Mouse (Mus musculus) cerebral cortex, adult 2 months (tissue): ENCODE data around the gene Fam184a.

Experiments used
- WGBS: fragments of 180-500 bp; shearing (Covaris S2); methylation state at CpG from one replicate; pipeline ENCODE4 v1.1.7; 2018; 5-methylcytosine and 5-hydroxymethylcytosine counted together

Gene Fam184a

DNA sequence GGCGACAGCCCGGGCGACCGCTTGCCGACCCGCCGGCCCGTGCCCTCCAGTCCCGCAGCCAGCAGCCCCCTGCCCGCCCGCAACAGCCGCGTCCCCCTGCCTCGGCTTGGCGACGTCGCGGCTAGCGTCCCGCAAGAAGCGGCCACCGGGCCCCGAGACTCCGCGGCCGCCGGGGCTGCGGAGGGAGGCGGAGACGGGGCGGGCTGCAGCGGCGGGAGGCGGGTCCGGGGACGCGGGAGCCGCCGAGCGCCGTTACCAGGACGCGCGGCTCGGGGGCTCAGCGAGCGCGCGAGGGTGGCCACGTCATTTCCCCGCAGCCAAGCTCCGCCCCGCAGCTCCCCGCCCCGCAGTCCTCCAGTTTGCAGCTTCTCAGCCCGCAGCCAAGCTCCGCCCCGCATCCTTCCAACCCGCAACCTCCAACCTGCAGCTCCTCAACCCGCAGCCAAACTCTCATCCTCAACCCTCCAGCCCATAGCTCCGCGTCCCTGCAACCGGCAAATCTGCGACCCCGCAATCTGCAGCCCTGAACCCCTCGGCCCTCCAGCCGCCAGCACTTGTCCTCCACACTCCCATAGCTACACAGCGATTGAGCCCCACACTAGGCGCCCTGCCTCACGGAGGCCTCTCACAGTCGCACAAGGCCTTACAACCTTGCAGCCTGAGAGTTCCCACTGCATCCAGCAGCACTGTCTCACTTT lies at the start of gene Fam184a:
Gene Fam184a (minus strand): TSS at position 169 of the 698 bp plus-strand sequence.
- whole genome bisulfite sequencing: 1% methylated on average over 66 of the region's 71 CpGs

- WGBS: 95% methylated on average over 1 of the region's 1 CpGs
These were observed 45.3 kb upstream of the Fam184a start for GRCm38 (mm10) chr10:53796258-53796581.

DNA sequence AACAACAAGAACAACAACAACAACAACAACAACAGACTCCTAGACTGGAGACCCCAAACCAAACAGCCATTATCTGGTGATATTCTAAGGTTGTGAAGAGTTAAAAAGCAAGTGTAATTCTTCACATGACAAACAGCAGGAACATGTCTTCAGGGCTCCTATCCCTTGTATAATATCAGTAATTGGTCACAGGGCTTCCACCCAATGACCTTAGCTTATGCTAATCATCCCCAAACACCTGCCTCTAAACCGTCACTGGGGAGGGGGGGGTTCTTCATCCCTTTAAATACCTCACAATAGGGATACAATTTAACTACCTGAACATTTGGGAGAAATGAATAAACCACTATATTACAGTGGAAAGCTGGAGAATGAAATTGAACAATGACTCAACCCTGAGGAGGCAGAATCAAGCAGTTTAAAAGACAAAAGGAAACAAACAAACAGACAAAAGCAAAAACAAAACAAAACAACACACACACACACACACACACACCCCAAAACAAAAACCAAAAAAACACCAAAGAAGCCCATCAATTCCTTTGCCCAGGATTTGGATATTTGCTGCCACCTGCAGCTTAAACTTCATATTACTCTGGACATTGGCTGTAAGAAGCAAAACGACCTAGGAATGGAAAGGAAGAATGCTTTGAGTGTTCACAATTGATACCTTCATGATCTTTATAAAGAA lies 44.8 kb upstream of the Fam184a start:
- WGBS: 7% methylated on average over 2 of the region's 2 CpGs

DNA sequence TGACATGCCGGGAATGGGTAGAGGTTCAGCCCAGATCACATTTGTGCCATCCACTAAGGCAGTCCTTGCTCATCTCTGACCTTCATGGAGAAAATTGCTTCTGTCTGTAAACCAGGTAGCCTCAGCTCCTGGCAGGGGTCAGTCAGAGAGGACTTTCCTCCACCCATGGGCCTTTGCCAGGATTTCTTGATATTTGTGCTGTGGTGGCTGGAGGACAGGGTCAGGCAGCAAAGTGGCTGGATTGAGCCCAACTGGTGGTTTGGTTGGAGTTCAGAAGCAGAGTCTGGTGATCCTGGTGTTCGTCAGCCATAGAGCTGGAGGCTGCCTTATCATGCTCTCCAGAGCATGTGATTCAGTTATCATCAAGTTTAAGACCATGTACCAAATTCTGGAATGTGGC lies 40.4 kb upstream of the Fam184a start:
- WGBS: 86% methylated on average over 2 of the region's 2 CpGs

DNA sequence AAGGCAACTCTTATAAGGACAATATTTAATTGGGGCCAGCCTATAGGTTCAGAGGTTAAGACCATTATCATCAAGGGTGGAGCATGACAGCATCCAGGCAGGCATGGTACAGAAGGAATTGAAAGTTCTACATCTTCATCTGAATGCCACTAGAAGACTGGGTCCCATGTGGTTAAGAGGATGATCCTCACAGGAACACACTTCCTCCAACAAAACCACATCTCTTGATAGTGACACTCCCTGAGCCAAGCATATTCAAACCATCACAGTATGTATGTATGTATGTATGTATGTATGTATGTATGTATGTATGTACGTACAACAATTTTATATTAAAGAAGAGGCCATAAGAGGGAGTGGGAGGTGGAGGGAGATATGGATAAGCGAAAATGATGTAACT lies 25.7 kb upstream of the Fam184a start:
- 86% methylated on average over 2 of the region's 2 CpGs for WGBS

DNA sequence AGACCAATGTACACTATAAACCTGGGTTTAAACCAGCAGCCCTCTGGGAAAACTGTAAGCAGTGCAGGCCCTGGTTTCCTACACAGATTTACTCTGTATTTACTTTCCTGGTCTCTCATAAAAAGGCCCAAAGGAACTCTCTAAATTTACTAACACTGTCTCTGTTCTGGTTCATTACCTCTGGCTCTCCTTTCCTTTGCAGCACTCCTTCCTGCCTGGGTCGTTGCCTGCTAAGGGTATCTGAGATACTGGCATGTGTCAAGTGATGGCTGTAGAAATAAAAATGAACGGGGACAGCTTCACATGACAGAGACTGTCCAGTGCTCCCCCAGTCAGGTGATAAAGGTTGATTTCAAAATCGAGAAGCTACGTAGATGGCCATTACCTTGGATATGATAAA lies 21.8 kb upstream of the Fam184a start:
- WGBS: 84% methylated on average over 4 of the region's 4 CpGs

- whole genome bisulfite sequencing: 58% methylated on average over 2 of the region's 2 CpGs
These were observed 20.6 kb upstream of the Fam184a start for GRCm38 (mm10) chr10:53771480-53771879.

DNA sequence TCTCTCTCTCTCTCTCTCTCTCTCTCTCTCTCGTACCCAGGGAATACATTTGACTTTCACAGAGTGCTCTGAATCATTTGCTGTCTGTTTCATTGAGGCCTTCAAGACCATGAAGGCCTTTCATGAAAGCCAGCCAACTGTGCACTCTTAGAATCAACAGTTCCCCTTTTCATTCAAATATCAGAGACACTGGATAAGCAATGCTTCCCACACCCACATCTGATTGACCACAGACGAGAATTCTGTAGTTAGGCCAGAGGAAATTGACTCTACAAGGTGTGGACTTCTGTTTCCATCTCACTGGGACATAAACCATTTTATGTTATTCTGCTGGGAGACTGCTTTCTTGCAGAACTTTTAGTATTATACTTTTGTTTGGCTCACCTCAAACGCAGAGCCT lies 17.8 kb upstream of the Fam184a start:
- WGBS: 80% methylated on average over 3 of the region's 3 CpGs

- 78% methylated on average over 4 of the region's 4 CpGs for WGBS
These were observed 14.5 kb upstream of the Fam184a start for GRCm38 (mm10) chr10:53765471-53765870.

DNA sequence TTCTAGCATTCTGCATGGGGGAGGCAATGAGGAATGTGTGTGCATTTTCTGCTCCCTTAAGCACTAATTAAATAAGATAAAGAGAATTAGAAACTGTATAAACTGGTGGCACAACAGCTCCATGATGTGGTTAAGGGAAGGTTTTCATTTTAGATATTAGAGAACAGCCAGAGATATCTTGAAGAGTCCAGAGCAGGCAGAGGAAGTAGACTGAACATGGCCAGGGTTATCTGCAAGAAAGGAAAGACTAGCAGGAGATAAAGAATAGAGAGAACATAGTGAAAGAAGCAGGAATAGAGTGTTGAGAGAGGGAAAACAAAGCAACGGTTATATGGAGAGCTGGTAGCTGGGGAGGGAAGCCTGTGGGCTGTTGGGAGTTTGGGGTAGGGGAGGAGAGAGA lies 1.8 kb upstream of the Fam184a start:
- WGBS: 67% methylated on average over 1 of the region's 1 CpGs

DNA sequence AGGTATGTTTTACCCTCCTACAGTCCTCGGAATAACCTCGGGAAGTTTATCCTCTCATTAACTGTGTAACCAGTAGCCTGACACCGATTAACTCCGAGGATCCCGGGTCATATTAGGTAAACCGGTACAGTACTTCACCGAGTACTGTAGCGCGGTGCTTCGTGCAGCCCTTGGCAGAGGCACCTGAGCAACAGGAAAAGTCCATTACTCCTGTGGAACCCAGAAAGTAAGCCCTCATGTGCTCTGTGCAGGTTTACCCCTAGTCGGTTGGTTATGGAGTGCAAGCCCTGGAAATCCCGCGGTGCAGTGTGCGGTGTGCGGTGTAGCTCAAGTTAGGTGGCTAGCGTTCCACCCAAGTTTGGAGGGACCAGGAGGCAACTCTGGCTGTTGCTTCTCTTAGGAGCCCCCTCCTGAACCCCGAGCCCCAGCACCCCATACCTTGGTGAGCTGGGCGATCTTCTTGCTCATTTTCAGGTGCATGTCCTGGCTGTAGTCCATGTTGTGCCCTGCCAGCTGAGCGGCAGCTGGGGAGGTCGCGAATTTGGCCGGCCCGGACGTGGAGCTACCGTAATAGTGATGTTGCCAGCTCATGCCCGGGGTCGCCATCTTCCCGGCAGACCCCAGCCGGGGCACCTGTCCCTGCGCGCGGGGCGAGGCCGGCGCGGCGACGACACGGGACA lies 508 bp downstream of the Fam184a start:
- 6% methylated on average over 39 of the region's 39 CpGs for WGBS

GRCm38 (mm10) chr10:53746039-53746438 lies 4.9 kb downstream of the Fam184a start:
- WGBS: 90% methylated on average over 6 of the region's 6 CpGs

DNA sequence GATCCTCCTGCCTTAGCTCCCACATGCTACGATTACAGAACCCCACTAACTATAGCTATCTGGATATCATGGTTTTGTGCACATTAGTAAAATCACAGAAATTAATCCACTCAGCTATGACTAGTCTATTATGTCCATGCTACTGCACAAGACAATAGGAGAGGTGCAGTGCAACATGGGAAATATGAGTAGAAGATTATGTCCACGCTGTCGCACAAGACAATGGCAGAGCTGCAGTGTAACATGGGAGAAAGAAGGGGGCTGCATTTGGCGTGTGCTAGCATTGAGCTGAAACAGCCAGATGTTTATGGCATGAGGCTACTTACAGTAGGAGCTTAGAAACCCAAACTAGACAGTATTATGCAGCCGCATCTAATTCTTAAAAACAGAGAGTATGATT lies 8.0 kb downstream of the Fam184a start:
- WGBS: 75% methylated on average over 5 of the region's 5 CpGs

GRCm38 (mm10) chr10:53738842-53739241 lies 12.1 kb downstream of the Fam184a start:
- 71% methylated on average over 8 of the region's 8 CpGs for WGBS

GRCm38 (mm10) chr10:53735201-53735865 lies 15.6 kb downstream of the Fam184a start:
- WGBS: 64% methylated on average over 7 of the region's 7 CpGs

- 69% methylated on average over 7 of the region's 7 CpGs for WGBS
These were observed 18.6 kb downstream of the Fam184a start for GRCm38 (mm10) chr10:53732324-53732723.

DNA sequence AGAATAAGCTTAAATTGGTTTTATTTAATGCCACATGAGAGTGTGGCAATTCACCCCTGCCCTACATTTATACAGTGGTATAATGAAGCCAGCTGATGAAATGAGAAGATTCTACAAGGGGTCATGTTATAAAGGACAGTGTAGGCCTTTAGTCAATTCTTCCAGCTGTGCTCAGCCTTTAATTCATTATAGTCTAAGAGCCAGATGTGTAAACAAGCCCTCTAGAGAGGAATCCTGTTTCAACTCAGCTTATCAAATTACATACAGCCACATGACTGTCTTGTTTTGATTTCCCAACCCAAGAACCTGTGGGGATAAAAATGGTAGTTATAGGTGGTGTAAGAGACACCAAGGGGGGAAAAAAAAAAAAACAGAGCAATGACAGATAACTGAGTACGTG lies 22.0 kb downstream of the Fam184a start:
- 76% methylated on average over 1 of the region's 1 CpGs for WGBS

DNA sequence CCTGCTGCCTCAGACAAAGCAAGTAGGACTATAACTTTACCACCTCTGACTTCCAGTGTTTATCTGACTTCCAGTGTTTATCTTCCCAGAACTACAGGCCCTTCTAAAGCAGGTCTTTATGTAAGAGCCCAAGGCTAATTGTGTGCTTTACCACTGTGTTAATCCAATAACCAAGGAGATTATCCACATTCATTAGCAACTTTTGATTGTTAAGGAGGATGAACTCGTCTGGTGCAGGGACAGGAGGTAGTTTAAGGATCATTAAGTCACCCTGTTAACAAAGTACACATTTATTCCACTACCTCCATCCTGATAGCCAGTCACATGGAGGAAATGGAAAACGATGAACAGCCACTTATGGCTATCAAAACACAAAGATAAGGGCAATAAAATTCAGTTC lies 25.6 kb downstream of the Fam184a start:
- 60% methylated on average over 2 of the region's 2 CpGs for WGBS

DNA sequence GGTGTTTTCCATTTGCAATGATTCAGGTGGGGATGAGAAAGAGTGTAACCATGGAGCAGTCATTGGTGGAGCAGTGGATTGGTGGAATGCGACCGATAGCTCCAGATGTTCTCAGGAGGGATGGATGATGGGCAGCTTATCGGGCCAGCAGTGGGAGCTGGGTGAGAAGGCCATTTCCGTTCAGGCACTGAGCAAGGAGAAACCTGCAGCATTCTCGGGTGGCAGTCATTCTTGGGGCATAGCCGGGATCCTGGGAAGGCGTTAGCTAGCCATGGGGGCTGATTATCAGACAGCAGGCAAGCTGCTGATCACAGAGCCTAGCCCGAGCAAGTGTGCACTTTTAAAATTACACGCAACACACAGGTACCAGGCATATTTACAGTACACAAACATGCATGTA lies 46.4 kb downstream of the Fam184a start:
- WGBS: 95% methylated on average over 9 of the region's 9 CpGs

DNA sequence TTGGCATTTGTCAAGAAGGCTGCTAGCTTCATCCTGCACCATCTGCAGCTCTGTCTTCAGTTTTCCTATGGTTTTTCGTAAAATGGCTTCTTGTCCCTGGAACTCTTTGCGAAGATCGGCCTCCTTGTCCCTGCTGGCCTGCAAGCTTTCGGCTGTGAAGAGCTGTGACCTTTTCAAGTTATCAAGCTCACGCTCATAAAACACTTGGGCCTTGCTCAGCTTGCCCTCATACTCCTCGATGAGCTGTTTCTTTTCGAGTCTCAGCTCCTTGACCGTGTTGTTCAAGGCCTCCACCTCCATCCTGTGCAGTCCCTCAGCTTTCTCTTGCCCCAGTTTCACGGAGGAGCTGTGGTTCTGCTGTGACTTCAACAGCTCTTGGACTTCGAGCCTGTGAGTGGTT lies 52.4 kb downstream of the Fam184a start:
- 95% methylated on average over 10 of the region's 10 CpGs for WGBS

GRCm38 (mm10) chr10:53694757-53695156 lies 56.2 kb downstream of the Fam184a start:
- 86% methylated on average over 5 of the region's 5 CpGs for WGBS

DNA sequence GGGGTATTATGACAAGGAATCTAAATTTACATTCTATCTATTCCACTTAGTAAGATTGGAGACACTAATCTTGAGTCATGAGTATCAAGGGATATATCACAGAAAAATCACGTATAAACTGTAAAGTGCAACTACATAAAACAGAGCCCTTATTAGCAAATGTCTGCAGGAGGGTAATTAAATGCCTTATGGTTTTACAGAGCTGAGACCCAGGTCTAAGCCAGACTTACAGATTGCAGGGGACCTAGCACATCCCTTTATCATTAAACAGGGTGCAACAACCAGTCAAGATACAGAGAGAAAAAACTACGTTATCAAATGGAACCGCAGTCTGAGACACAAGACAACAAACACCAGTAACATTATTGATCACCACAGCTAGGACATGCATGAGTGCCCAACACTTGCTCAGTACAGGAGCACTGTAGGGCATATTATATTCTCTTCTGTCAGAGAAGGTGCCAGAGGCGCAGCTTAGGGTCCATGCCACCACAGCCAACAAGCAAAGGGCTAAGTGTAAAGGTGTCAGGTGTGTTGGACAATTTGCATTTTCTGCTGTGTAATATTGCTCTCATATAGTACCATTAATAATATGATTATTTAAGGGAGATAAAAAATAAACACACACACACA lies 61.9 kb downstream of the Fam184a start:
- WGBS: 92% methylated on average over 4 of the region's 4 CpGs
